Mouse (Mus musculus) megakaryocyte, embryonic 14.5 days (primary cell): ENCODE data around the gene Vwa7.

Source experiments
- FLI1 ChIP-seq: IDR thresholded peaks from 2 replicates; pipeline ENCODE4 v1.6.1; 2012; ENCODE audit warnings: low read length, inconsistent platforms, mixed read lengths
- GATA1 ChIP-seq: IDR thresholded peaks from 3 replicates; pipeline ENCODE4 v1.6.1; 2012; ENCODE audit warnings: mixed read lengths, low read length, inconsistent platforms, borderline replicate concordance

- TF ChIP-seq GATA1, result no peak
- TF ChIP-seq FLI1, result no peak
Observed at GRCm38 (mm10) chr17:35048149-35048931, 32.0 kb downstream of the Vwa7 start.
